Mouse (Mus musculus): ENCODE results near the gene Crebbp. TPM values are rescaled to one million over a fixed set of nuclear protein-coding genes. Genes with fewer than 3 reads are reported as not detected.

The Crebbp gene
- polyA plus RNA-seq, 1 experiment from 2014 or later: 19.3 TPM

Small RNA genes within 50 kb of the gene (microRNA-seq; reads per million reads assigned to microRNA genes)
- not detected for gene Gm23413

Other genes with a start within 250 kb of the Crebbp start
- 1.2 and 1.6 TPM in 2 replicates for gene Nlrc3, start 237.4 kb downstream of the Crebbp start, polyA plus RNA-seq (2015; fragmentation: Nextera tagmentation; extraction: Ambion mirVana)
- gene Slx4, start 210.2 kb downstream of the Crebbp start, polyA plus RNA-seq (2015; fragmentation: Nextera tagmentation; extraction: Ambion mirVana): 10.5 and 11.3 TPM in 2 replicates
- 4.3 and 4.5 TPM in 2 replicates for gene Dnase1, start 177.1 kb downstream of the Crebbp start, polyA plus RNA-seq (2015; fragmentation: Nextera tagmentation; extraction: Ambion mirVana)
- 128 and 131 TPM in 2 replicates for gene Trap1, start 136.2 kb downstream of the Crebbp start, polyA plus RNA-seq (2015; fragmentation: Nextera tagmentation; extraction: Ambion mirVana)
- 1.2 and 1.3 TPM in 2 replicates for gene Adcy9, start 206.5 kb upstream of the Crebbp start, polyA plus RNA-seq (2015; fragmentation: Nextera tagmentation; extraction: Ambion mirVana)